Mouse (Mus musculus): ENCODE results near the gene Olfr31. TPM values are rescaled to one million over a fixed set of nuclear protein-coding genes. Genes with fewer than 3 reads are reported as not detected.

Gene Olfr31
- total RNA-seq (2015) (not detected in 2 replicates), total RNA-seq (2017) (not detected in 2 replicates)

GRCm38 (mm10) chr14:14322528-14322927 is at the start of gene Olfr31:
TSS of gene Olfr31 (plus strand) at chr14:14322828.
- ATAC-seq (ENCODE audit: poor library complexity, severe bottlenecking): no peak

DNA sequence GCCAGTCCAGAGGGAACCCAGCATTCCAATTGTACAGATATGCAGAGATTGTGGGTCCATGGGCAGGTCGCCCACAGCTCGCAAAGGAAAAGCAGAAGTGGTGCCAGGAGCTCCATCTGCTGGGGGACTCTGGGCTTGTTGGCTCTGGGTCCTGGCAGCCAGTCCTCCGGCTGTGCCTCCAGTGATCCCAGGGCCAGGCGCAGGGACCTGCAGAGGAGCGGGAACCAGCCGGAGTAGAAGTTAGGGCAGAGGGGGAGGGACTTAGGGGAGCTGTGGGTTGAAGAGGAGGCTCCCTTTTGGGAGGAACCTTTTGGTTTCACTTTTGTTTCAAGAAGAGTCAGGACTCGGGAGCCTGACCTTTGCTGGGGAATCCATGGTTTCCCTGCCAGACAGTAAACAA is 28.2 kb upstream of the Olfr31 start:
- ATAC-seq (ENCODE audit: poor library complexity, severe bottlenecking): peak; percentile 99

DNA sequence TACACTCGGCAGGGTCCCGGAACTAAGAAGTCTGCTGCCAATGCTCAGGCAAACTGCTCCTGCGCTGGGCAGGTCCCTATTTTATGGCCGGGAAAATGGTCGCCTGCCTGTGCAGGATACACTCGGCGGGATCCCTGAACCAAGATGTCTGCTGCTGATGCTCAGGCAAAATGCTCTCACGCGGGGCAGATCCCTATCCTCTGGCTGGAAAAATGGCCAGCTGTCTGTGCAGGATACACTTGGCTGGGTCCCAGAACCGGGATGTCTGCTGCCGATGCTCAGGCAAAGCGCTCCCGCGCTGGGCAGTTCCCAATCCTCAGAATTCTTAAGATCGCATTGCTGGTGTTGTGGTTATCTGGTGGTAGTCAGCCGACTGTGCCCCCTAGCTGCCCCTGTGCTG is 13.7 kb upstream of the Olfr31 start:
- ATAC-seq (ENCODE audit: poor library complexity, severe bottlenecking): no peak

- no peak for ATAC-seq (ENCODE audit: poor library complexity, severe bottlenecking)
Observed at GRCm38 (mm10) chr14:14309416-14309815, 13.2 kb upstream of the Olfr31 start.

- ATAC-seq (ENCODE audit: poor library complexity, severe bottlenecking): peak; percentile 58
Observed at GRCm38 (mm10) chr14:14345113-14345871, 22.7 kb downstream of the Olfr31 start.

DNA sequence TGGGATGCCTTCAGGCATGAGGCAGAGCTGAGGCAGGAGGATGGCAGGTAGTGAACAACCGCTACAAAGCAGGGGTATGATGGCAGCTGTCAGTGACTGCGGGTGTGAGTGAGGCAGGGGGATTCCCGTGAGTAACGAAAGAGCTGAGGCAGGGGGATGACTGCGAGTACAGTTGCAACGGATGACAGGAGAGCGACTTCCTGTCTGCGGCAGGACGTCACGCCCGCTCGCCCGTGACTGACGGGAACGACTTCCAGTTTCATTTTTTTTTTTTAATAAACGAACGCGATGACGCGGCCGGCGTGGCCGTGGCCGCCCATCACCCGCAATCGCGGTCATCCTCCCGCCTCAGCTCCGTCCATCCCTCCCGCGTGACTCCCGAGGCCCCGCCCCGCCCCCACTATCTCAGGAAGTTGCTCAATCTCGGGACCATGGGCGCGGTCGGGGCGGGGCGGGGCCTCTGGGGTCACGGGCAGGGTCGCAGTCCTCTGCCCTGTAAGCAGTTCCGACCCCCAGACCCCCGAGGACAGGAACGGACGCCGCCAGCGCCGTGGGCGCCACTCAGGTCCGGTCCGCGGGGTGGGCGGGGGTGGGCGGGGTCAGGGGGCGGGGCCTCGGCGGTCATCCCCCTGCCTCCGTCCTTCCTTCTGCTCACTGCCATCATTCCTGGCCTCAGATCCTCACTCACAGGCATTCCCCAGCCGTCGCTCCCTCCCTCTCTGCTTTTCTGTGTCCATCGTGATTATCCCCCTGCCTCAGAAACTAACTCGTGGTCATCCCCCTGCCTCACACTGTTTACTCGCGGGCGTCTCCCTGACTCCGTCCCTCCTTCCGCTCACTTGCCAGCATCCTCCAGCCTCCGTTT is 23.6 kb downstream of the Olfr31 start, which contains the start of gene Il3ra:
Gene Il3ra, plus strand, starts transcription at position 328 of the 865 bp plus-strand sequence.
- ATAC-seq (ENCODE audit: poor library complexity, severe bottlenecking): peak; percentile 56

GRCm38 (mm10) chr14:14346813-14347100 is 24.1 kb downstream of the Olfr31 start:
- ATAC-seq (ENCODE audit: poor library complexity, severe bottlenecking): no peak

GRCm38 (mm10) chr14:14347151-14347835 is 24.7 kb downstream of the Olfr31 start:
- no peak for ATAC-seq (ENCODE audit: poor library complexity, severe bottlenecking)

DNA sequence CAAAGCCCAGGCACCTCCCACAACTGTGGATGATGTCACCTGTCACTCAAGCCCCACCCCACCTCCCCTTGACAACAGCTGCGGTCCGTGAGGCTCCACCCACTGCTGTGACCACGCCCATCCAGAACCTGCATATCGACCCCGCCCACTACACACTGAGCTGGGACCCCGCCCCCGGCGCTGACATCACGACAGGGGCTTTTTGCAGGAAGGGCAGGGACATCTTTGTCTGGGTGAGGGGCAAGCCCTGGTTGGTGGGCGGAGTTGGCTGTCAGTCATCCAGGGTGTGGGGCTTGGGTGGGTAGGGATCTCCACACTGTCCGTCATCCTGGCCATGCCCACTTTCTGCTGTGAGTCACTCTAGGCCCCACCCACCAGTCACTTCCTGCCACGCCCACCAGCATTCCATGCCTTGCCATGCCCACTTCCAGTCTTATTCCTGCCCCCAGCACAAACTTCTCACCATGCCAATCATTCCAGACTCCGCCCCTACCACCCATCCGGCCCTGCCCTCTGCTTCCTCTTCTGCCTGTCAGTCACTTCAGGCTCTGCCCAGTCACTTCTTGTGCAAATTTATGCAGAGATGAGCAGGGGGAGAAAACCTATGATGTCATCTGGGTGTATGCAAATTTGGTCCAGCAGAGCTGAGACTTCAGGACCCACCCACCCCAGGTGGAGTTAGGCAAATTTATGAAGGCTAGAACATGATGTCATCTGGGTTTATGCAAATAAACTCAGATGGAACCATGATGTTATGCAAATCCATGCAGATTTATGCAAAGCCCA is 25.4 kb downstream of the Olfr31 start:
- peak; percentile 11 for ATAC-seq (ENCODE audit: poor library complexity, severe bottlenecking)

GRCm38 (mm10) chr14:14348674-14349401 is 26.2 kb downstream of the Olfr31 start:
- ATAC-seq (ENCODE audit: poor library complexity, severe bottlenecking): no peak

DNA sequence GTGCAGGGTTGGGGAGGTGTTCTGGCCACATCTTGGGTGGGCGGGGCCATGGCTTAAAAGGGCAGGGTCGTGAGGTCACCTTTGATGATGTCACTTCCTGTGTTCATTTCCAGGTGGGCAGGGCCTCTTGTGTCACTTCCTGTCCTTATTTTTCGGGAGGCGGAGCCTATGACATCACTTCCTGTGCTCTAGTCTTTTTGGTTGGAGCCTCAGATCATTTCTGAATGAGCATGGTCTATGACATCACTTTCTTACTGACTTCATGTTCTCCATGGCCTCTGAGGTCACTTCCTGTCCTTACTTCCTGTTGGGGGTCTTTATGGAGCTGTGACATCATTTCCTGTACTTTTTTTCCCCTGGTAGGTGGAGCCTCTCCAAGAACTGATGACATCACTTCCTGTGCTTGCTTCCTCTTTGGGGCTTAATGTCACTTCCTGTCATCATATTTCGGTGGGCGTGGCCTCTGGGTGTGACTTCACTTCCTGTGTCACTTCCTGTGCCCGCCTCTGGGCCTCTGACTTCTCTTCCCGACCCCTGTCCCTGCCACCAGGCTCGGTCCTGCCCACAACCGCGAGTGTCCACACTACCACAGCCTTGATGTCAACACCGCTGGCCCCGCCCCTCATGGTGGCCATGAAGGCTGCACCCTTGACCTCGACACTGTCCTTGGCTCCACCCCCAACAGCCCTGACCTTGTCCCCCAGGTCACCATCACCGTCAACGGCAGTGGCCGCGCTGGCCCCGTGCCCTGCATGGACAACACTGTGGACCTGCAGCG is 27.0 kb downstream of the Olfr31 start:
- peak; percentile 3; the same call in 1 of the 2 replicates for ATAC-seq (ENCODE audit: poor library complexity, severe bottlenecking)

- ATAC-seq (ENCODE audit: poor library complexity, severe bottlenecking): no peak
Observed at GRCm38 (mm10) chr14:14350263-14351147, 27.9 kb downstream of the Olfr31 start.

DNA sequence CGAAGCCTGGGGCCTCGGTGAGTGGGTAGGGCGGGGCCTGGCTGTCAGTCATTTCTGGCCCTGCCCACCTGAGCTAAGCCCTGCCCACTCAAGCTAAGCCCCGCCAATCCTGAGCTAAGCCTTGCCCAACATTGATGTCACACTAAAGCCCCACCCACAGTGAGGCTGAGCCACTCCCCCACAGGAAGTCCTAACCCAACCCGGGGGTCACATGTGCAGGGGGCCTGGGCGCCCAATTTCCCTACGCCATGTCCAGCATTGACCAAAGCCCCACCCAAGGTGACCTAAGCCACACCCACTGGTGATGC is 28.5 kb downstream of the Olfr31 start:
- ATAC-seq (ENCODE audit: poor library complexity, severe bottlenecking): no peak

GRCm38 (mm10) chr14:14351721-14352590 is 29.3 kb downstream of the Olfr31 start:
- peak; percentile 16 for ATAC-seq (ENCODE audit: poor library complexity, severe bottlenecking)

GRCm38 (mm10) chr14:14352606-14353005 is 30.0 kb downstream of the Olfr31 start:
- ATAC-seq (ENCODE audit: poor library complexity, severe bottlenecking): no peak

GRCm38 (mm10) chr14:14353081-14353732 is 30.6 kb downstream of the Olfr31 start:
- no peak for ATAC-seq (ENCODE audit: poor library complexity, severe bottlenecking)

Measured in megakaryocyte, adult 5-6 weeks (primary cell).